Mouse (Mus musculus) layer of hippocampus, adult 9-11 months (tissue): Measurements from ENCODE around the gene Nfix.

Source experiments
- DNase-seq: peaks from one replicate; pipeline ENCODE4 v3.0.0; 2022

Nfix gene

GRCm38 (mm10) chr8:84733959-84734358, 66.2 kb downstream of the Nfix start:
- no peak for DNase-seq

DNA sequence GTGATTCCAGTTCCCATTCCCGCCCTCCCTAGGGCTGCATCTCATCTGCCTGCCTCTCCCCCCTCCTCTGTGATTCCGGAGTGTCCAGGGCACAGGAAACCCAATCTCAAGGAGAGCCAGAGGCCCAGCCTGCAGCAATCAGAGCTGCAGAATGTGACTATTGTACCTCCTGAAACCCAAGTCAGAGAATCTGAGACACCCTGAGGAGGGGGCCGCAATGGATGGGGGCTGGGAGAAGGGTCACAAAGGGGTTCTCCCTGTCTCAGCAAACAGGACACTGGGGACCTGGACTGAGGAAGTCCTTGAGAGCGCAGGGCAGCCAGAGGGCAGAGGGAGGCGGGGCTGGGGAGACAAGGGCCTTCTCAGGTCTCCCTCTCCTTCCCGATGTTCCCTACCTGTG, 67.1 kb downstream of the Nfix start:
- no peak for DNase-seq

- DNase-seq, result no peak
These were observed 67.6 kb downstream of the Nfix start for GRCm38 (mm10) chr8:84732545-84732944.

DNA sequence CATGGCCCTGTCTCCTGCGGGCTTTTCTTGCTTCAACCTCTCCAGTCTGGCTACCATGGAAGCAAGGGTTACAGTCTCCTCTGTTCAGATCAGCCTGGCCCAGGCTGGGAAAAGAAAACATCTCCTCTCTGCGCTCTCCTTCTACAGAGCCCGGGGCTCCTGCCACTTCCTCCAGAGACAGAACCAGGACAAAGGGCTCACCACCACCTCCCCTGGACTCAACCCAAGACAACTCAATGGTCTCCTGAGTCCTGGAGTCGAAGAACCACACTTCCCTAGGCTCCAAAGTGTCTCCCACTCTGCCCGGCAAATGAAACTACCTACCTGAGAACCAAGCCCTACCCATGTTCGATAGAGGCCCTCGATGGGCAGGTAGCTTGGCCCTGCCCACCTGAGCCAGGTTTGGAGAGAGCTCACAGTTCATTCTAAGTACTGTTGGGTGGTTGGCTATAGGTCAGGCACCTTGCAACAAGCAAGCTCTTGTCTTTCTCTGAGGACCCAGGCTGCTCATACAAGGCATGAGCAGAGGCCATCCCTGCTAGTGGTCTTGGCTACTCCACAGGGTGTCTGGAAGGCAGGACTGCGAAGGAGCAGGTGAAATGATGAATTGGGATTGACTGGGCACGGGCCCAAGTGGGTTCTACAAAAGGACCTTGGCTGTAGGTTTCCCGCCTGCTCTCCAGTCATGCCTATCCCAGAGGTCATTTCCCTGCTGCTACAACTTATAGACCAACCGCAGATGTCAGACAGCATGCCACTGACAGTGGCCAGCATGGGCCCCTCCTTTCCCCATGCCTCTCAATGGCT, 68.6 kb downstream of the Nfix start:
- DNase-seq, result no peak

GRCm38 (mm10) chr8:84730541-84731370, 69.4 kb downstream of the Nfix start:
- no peak for DNase-seq

GRCm38 (mm10) chr8:84729921-84730362, 70.2 kb downstream of the Nfix start:
- DNase-seq, result no peak

DNA sequence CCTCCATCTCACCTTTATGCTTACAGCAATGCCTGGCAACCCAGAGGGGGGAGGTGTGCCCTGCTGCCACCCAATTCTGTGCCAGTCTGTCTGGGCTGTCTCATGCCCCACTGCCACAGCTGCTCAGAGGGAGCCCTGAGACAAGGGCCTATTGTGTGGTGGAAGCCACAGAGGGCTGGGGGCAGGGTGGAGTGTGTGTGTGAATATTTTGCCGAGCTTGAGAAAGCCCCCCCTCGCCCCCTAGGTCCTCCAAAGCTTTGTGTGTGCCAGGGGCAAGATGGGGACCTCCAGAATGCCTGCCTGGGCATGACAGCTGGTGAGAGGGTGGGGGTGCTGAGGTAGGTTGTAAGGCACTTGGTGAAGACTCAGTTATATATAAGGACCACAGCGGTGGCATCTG, 71.7 kb downstream of the Nfix start:
- DNase-seq, result peak; percentile 79

GRCm38 (mm10) chr8:84725941-84726259, 74.2 kb downstream of the Nfix start:
- DNase-seq, result peak; percentile 69

GRCm38 (mm10) chr8:84725246-84725940, 74.8 kb downstream of the Nfix start:
- DNase-seq, result no peak

DNA sequence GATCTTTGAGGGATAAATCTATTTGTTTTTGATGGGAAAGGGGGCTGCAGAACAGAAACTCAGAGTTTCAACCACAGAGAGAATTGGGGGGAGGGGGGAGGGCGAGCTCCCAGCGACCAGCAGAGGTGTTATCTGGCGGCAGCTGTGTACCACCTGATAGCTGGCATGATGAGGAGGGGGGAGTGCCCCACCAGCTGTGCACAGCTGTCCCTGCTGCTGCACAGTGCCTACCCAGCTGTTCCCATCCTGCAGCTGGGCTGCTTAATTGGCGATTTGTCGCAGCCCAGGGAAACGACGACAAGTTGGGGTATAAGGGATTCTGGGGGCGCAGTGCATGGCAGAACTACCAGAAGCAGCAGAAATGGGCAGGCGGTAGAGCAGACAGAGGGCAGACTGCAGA, 75.5 kb downstream of the Nfix start:
- DNase-seq, result no peak

GRCm38 (mm10) chr8:84723571-84723900, 76.6 kb downstream of the Nfix start:
- DNase-seq, result no peak

GRCm38 (mm10) chr8:84722850-84723570, 77.1 kb downstream of the Nfix start, which contains the start of gene G430095P16Rik:
G430095P16Rik (plus strand) TSS chr8:84723007.
- peak; percentile 88 for DNase-seq

- no peak for DNase-seq
These were observed 77.7 kb downstream of the Nfix start for GRCm38 (mm10) chr8:84722530-84722849.

- DNase-seq, result no peak
These were observed 81.0 kb downstream of the Nfix start for GRCm38 (mm10) chr8:84718959-84719690.

DNA sequence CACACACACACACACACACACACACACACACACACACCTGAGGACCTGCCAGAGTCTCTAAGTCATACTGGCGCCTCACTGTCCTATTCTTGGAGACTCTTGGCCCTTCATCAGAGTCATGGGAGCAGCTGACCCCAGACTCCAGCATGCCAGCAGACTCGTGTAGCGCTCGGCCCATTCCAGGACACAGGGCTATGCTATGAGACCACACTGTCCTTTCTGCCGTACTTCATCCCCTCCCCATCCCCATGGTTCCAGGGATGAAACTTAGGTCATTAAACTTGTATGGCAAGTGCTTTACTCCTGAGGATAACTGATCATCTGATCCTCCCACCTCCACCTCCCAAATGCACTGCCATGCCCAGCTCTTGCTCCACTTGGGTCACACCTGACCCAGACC, 81.7 kb downstream of the Nfix start:
- DNase-seq, result no peak

DNA sequence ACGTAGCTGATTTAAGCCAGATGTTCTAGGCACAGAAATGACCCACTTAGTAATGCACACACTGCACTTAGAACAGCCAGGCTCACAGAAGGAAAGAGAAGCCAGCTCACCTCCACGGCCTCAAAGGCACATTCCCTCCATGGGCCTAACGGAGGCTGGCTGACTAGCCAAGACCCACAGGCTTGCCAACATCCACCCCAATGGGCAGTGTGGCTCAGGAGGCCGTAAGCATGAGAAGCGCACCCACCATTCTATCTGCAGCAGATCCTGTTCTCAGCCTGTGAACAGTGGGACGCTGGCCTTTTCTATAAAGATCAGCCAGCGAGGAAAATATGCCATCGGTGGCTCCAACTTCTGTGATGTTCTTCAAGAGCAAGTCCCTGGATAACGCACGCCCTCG, 83.4 kb downstream of the Nfix start:
- no peak for DNase-seq

DNA sequence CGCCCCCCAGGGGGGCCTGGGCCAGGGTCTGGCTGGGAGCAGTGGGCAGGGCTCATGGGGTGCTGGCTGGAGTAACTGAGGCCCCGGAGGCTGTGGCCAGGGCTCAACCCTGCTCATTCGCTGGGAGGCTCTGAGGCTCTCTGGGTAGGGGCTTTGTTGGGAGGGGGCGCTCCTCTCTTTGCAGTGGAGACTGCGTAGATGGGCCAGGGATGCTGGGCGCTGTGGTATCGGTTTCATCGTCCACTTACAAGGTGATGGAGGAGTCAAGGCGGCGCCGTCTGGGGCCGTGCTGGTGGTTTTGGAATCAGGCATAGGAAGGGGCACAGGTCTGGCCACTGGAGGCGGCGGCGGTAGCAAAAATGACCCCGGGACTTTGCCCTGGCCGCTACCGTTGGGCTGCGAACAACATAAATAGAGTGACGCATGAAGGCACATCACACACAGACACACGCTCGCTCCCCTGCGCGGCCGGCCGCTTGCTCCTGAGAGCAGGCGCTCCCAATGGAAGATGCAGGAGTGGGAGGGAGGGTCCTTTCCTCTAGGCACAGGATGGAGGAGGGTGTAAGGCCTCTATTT, 84.2 kb downstream of the Nfix start:
- no peak for DNase-seq

DNA sequence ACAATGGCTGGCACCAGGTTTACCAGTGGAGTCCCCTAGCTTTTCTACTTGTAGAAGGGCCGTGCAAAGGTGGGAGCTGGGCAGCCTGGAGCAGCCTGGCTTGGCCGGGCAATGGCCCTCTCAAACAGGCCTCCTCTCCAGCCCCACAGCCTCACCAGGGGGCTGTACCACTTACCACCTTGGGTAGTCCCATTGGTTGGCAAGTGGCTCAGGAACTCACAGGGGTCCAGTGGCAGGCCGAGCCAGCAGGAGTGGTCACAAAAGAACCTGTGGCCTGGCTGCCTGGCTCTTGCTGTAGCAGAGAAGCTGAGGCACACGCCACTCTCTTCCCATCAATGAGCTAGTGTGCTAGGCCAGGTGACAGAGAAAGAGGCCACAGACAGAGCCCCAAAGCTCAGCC, 86.0 kb downstream of the Nfix start:
- DNase-seq, result no peak

GRCm38 (mm10) chr8:84713381-84713780, 86.8 kb downstream of the Nfix start:
- no peak for DNase-seq

DNA sequence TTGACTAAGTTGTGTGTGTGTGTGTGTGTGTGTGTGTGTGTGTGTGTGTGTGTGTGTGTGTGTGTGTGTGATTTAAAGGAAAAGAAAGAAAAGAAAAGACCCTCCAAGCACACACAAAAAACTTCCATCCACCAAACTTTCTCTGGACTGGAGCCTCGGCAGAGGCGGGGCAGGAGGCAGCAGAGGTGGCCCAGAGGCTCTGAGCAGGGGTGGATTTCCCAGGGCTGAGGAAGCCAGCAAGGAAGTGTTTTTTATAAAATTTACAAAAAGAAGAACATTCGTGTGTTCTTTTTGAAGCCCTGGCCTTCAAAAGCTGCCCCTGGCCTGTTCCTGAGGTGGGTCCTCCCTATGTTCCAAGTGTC, 87.4 kb downstream of the Nfix start:
- no peak for DNase-seq

DNA sequence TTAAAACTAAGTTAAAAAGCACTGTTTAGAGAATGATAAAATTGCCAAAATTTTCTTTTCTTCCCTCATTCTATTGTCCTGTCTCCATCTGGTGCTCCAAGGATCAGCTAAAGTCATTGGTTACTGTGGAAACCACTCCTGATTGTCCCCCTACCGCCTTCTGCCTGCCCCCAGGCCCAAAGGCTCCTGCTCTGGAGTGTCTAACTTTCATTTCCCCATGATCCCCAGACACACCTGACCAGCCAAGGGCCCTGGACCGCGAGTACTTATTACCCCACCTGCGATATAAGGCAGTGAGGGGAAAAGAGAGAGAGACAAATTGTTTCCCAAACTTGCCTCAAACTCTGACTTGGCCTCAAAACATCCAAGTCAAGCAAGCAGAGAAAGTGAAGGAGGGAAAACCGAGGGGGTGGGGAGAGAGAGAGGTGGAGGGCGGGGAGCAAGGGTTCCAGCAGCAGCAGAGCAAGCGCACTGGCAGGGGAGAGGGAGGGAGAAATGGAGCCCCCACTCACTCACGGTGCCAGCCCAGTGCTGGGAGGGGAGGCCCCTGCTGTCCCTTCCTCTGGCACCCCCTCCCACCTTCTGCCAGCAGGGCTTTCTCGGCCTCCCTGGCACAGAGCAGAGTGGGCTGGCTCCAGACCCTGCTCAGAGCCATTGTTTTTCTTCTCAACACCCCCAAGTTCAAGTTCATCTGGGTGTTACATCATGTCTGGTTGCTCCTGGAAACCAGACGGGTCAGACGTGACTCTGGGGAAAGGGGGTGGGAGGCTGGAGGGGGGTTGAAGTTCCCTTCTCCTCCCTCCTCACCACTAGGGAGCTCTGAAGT, 88.0 kb downstream of the Nfix start:
- peak; percentile 73 for DNase-seq
